Mouse (Mus musculus) layer of hippocampus, postnatal 36 days (tissue): ENCODE data around the gene Nkain2. TPM values are rescaled to one million over a fixed set of nuclear protein-coding genes. Genes with fewer than 3 reads are reported as not detected.

Source experiments
- DNase-seq, 2 experiments: peaks; one replicate each; pipeline ENCODE4 v3.0.0; 2022
- total RNA-seq, 2 experiments: library from RNA; stranded (reverse); gene quantifications; 2 replicates each; pipeline ENCODE4 v1.2.3; 2021

Gene Nkain2
- total RNA-seq, 2 experiments from 2014 or later: 26.3 to 26.7 TPM

- DNase-seq: no peak
Observed at GRCm38 (mm10) chr10:32576559-32577275, 313.5 kb downstream of the Nkain2 start.

- DNase-seq: no peak
Observed at GRCm38 (mm10) chr10:32557673-32558072, 332.6 kb downstream of the Nkain2 start.

- DNase-seq: no peak
Observed at GRCm38 (mm10) chr10:32536057-32536456, 354.2 kb downstream of the Nkain2 start.

GRCm38 (mm10) chr10:32510821-32511220, 379.4 kb downstream of the Nkain2 start:
- DNase-seq: no peak

- no peak for DNase-seq
Observed at GRCm38 (mm10) chr10:32494591-32495182, 395.6 kb downstream of the Nkain2 start.

GRCm38 (mm10) chr10:32493600-32493999, 396.7 kb downstream of the Nkain2 start:
- no peak for DNase-seq

- DNase-seq: peak in 1 of 2 experiments; percentile 33
Observed at GRCm38 (mm10) chr10:32462726-32463125, 427.5 kb downstream of the Nkain2 start.

- DNase-seq: no peak
Observed at GRCm38 (mm10) chr10:32439932-32440519, 450.2 kb downstream of the Nkain2 start.

GRCm38 (mm10) chr10:32414228-32414627, 476.0 kb downstream of the Nkain2 start:
- no peak for DNase-seq

GRCm38 (mm10) chr10:32411331-32411730, 478.9 kb downstream of the Nkain2 start:
- DNase-seq: no peak

- no peak for DNase-seq
Observed at GRCm38 (mm10) chr10:32400961-32401360, 489.3 kb downstream of the Nkain2 start.

GRCm38 (mm10) chr10:32393859-32394521, 496.3 kb downstream of the Nkain2 start:
- DNase-seq: no peak

- DNase-seq: no peak
Observed at GRCm38 (mm10) chr10:32393326-32393725, 496.9 kb downstream of the Nkain2 start.

GRCm38 (mm10) chr10:32312754-32313153, 577.5 kb downstream of the Nkain2 start:
- no peak for DNase-seq

- no peak for DNase-seq
Observed at GRCm38 (mm10) chr10:32301024-32301597, 589.2 kb downstream of the Nkain2 start.

GRCm38 (mm10) chr10:32290487-32290886, 599.8 kb downstream of the Nkain2 start:
- no peak for DNase-seq

- DNase-seq: no peak
Observed at GRCm38 (mm10) chr10:32283690-32284089, 606.6 kb downstream of the Nkain2 start.

GRCm38 (mm10) chr10:32243266-32243882, 646.9 kb downstream of the Nkain2 start:
- no peak for DNase-seq

- peak; percentile 16 to 29 for DNase-seq
Observed at GRCm38 (mm10) chr10:32241168-32241567, 649.1 kb downstream of the Nkain2 start.

GRCm38 (mm10) chr10:32182951-32183350, 707.3 kb downstream of the Nkain2 start:
- DNase-seq: no peak

- no peak for DNase-seq
Observed at GRCm38 (mm10) chr10:32091354-32091753, 798.9 kb downstream of the Nkain2 start.

- DNase-seq: no peak
Observed at GRCm38 (mm10) chr10:32060396-32060795, 829.9 kb downstream of the Nkain2 start.
